Mouse (Mus musculus): ENCODE data around the gene Eif2ak2. TPM values are rescaled to one million over a fixed set of nuclear protein-coding genes. Genes with fewer than 3 reads are reported as not detected.

The Eif2ak2 gene
- 10 to 100 TPM; 29.3 to 33.2 TPM for total RNA-seq (2021)
- long read RNA-seq, experiment 1, full-length matches to known transcripts = 2 of 8 reads
- long read RNA-seq, experiment 1, partial matches to known transcripts = 2 of 8 reads
- long read RNA-seq, experiment 1, other reads (novel, unspliced or antisense) = 4 of 8 reads
- long read RNA-seq, experiment 2, full-length matches to known transcripts = 1 of 1 reads
- long read RNA-seq, experiment 2, partial matches to known transcripts = 0 of 1 reads
- long read RNA-seq, experiment 2, other reads (novel, unspliced or antisense) = 0 of 1 reads

GRCm38 (mm10) chr17:78882401-78883112, at the start of gene Eif2ak2:
Gene Eif2ak2, minus strand, starts transcription at chr17:78882573.
- DNase-seq = peak; percentile 94 to 95

- DNase-seq = no peak
Measured at GRCm38 (mm10) chr17:78917696-78918095, 35.3 kb upstream of the Eif2ak2 start.

GRCm38 (mm10) chr17:78916899-78917298, 34.5 kb upstream of the Eif2ak2 start:
- DNase-seq = no peak

- peak; percentile 87 to 89 for DNase-seq
Measured at GRCm38 (mm10) chr17:78916369-78916813, 34.0 kb upstream of the Eif2ak2 start, which contains the start of gene Cebpzos. Gene Cebpzos, plus strand, starts transcription at chr17:78916500.

- DNase-seq = no peak
Measured at GRCm38 (mm10) chr17:78915772-78916171, 33.4 kb upstream of the Eif2ak2 start.

- no peak for DNase-seq
Measured at GRCm38 (mm10) chr17:78913921-78914320, 31.5 kb upstream of the Eif2ak2 start.

GRCm38 (mm10) chr17:78912861-78913281, 30.5 kb upstream of the Eif2ak2 start:
- no peak for DNase-seq

GRCm38 (mm10) chr17:78909374-78909773, 27.0 kb upstream of the Eif2ak2 start:
- no peak for DNase-seq

GRCm38 (mm10) chr17:78906892-78907291, 24.5 kb upstream of the Eif2ak2 start, which contains the start of gene Sult6b1:
Gene Sult6b1, minus strand, starts transcription at chr17:78906992.
- DNase-seq = no peak

- DNase-seq = no peak
Measured at GRCm38 (mm10) chr17:78903158-78903557, 20.8 kb upstream of the Eif2ak2 start.

GRCm38 (mm10) chr17:78895394-78895793, 13.0 kb upstream of the Eif2ak2 start:
- peak; percentile 43 to 69 for DNase-seq

- no peak for DNase-seq
Measured at GRCm38 (mm10) chr17:78894991-78895390, 12.6 kb upstream of the Eif2ak2 start.

- no peak for DNase-seq
Measured at GRCm38 (mm10) chr17:78891020-78891419, 8.6 kb upstream of the Eif2ak2 start.

- no peak for DNase-seq
Measured at GRCm38 (mm10) chr17:78889184-78889583, 6.8 kb upstream of the Eif2ak2 start.

GRCm38 (mm10) chr17:78888554-78888953, 6.2 kb upstream of the Eif2ak2 start:
- peak in 1 of 2 experiments; percentile 58 for DNase-seq

- no peak for DNase-seq
Measured at GRCm38 (mm10) chr17:78885286-78886065, 3.1 kb upstream of the Eif2ak2 start.

- no peak for DNase-seq
Measured at GRCm38 (mm10) chr17:78883291-78883690, 918 bp upstream of the Eif2ak2 start.

GRCm38 (mm10) chr17:78881878-78882304, 482 bp downstream of the Eif2ak2 start:
- DNase-seq = peak in 1 of 2 experiments; percentile 32

- no peak for DNase-seq
Measured at GRCm38 (mm10) chr17:78873886-78874285, 8.5 kb downstream of the Eif2ak2 start.

- no peak for DNase-seq
Measured at GRCm38 (mm10) chr17:78856243-78856642, 26.1 kb downstream of the Eif2ak2 start.

GRCm38 (mm10) chr17:78842271-78842928, 40.0 kb downstream of the Eif2ak2 start:
- DNase-seq = no peak

- no peak for DNase-seq
Measured at GRCm38 (mm10) chr17:78836056-78836455, 46.3 kb downstream of the Eif2ak2 start.

Measured in adrenal gland, postnatal 36 days (tissue).